Mouse (Mus musculus): ENCODE data around the gene Fuca1. TPM values are rescaled to one million over a fixed set of nuclear protein-coding genes. Genes with fewer than 3 reads are reported as not detected.

Gene Fuca1
- polyA plus RNA-seq, 1 experiment = 145 TPM

DNA sequence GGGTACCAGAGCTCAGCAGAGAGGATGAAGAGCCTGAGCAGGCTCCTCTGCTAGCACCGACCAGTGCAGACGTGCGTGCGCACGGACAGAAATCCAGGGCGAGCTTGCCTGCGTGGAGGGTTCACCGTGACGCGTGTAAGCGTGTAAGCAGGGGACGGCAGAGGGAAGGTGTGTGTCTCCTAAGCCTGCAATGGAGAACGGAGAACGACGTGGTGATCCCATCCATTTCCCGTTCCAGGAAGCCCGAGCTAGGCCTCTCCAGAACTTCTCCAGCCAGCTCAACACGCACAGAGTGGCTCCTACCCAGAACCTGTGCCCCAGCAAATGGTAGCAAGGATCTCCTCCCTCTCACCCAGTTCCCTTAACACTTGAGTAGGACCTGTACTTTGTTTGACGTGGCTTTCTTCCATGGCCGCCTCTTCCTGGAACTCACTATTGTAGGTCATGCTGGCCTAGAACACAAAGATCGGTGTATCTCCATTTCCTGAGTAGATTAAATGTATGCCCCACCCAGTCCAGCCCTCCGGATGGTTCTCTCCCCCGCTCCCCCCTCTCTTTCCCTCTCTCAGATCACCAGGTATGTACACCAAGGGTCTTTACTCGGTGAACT is 32.0 kb upstream of the Fuca1 start:
- 89% methylated on average over 24 of the region's 24 CpGs for WGBS

DNA sequence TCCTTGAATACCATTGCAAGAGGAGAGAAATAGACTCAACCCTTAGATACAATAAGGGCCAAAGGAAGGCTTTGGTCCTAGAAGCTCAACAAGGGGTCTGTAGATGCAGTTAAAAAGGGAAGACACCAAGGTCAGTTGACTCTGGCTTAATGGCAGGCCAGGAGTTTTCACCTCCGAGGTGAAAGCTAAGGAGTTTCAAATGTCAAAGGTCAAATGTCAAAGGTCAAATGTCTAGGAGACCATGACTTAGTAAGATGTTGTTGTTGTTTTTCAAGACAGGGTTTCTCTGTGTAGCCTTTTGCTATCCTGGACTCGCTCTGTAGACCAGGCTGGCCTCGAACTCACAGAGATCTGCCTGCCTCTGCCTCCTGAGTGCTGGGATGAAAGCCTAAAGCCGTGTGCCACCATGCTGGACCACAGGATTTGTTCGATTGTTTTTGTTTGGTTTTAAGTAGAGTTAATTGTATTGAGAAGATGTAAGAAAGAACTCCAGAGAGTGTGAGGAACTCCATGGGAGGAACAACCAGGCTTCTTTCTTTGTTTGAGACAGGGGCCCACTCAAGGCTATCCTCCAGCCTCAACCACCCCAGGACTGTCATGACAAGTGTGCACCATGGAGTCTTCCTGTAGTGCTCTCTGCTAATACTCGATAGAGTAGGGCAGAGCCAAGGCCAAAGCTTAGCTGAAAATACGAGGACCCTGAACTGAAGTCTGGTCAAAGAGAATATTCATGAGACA is 31.2 kb upstream of the Fuca1 start:
- DNase-seq (ENCODE audit: low read depth, low spot score) = no peak
- WGBS = 77% methylated on average over 7 of the region's 7 CpGs

More for the DNA sequence above, 32.0 kb upstream of the Fuca1 start:
- DNase-seq (ENCODE audit: low read depth, low spot score) = no peak

DNA sequence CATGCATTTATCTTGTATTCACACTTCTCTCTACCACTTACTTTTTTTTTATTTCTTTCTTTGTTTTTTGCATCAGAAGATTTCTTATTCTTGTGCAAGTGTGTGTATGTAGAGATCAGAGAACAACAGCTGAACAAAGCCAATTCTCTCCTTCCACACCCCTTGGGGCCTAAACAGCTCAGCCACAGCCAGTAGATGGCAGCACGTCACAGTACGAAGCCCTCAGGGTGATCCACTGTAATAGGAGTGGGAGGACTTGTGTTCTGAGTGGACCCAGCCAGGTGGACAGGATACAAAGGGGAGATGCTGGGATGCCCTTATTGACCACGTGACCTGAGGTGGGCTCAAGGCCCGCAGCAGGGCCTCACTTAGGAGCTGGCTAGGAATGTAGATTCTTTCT is 30.7 kb upstream of the Fuca1 start:
- DNase-seq (ENCODE audit: low read depth, low spot score) = peak; percentile 63
- WGBS = 2% methylated on average over 4 of the region's 4 CpGs

DNA sequence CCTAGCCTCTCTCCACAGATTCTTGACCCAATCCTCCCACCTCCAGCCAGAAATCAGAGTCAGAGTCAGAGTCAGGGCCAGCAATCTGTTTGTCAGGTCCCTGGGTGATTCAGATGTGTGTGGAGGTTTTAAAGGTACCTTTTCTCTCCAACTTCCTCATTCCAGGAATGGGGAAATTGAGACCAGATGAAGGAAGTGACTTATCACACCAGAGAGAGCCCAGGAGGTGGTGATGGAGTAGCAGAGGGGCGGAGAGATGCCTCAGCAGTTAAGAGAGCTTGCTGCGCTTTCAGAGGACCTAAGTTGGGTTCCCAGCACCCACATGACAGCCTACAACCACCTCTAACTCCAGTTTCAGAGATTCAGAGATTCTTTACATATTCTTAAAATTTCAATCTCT is 29.0 kb upstream of the Fuca1 start:
- 84% methylated on average over 2 of the region's 2 CpGs for WGBS
- no peak for DNase-seq (ENCODE audit: low read depth, low spot score)

DNA sequence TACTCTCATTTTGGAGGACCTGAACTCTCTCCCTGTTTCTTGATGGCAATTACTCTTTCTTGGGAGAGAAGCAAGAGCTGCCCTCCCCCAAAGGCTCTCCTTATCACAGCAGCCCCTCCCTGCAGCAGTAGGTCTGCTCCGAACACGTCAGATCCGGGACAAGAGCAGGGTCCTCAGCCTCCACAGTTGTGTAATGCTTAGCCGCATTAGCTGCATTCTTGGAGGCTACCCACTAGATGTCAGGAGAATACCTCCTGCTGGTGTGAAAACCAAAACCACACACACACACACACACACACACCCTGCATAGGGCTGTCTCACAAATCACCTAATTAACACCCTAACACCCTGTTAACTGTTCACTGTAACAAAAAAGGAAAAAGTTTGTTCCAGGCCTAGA is 27.7 kb upstream of the Fuca1 start:
- WGBS = 71% methylated on average over 4 of the region's 4 CpGs
- DNase-seq (ENCODE audit: low read depth, low spot score) = no peak

DNA sequence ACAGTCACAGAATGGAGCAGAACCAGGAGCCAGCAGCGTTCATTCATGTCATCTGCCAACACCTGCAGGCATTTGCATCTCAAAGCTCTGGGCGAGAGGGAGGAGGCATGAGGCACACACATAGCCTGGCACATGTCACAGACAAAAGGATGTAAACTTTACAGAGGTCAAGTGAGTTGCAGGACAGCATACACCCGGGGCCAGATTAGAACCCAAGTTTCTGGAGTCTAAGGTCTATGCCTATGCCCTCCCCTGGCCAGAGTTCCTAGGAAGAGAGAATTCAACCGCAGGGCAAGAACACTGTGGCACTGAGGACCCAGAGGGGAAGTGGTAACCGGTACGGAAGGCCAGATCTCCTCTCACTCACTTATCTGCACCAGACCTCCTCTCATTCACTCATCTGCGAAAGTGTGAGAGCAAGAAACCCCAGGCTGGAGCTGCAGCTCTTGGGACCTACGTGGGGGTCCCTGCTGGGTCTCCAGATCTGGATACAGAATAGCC is 25.4 kb upstream of the Fuca1 start, which contains the start of gene Cnr2:
Gene Cnr2 (plus strand): TSS at position 324 of the 501 bp plus-strand sequence.
- DNase-seq (ENCODE audit: low read depth, low spot score) = no peak
- 64% methylated on average over 8 of the region's 8 CpGs for WGBS

DNA sequence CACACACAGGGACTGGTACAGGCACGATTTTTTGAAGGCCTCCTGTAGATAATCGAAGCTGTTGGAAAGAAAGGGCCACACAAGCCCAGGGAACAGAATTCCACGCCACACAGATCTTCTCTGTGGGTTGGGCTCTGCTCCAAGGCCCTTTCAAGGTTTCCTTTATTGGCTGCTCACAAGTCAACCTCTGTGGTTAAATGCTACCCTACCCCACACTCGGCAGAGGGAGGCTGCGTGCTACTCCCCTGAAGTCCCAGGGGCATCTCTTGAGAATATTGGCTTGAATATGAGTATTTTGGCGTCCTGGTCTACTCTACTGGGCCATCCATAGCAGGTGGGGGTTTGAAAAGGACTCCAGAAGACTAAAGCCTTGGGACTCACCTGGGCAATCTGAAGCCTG is 24.4 kb upstream of the Fuca1 start:
- WGBS = 76% methylated on average over 6 of the region's 6 CpGs
- DNase-seq (ENCODE audit: low read depth, low spot score) = no peak

DNA sequence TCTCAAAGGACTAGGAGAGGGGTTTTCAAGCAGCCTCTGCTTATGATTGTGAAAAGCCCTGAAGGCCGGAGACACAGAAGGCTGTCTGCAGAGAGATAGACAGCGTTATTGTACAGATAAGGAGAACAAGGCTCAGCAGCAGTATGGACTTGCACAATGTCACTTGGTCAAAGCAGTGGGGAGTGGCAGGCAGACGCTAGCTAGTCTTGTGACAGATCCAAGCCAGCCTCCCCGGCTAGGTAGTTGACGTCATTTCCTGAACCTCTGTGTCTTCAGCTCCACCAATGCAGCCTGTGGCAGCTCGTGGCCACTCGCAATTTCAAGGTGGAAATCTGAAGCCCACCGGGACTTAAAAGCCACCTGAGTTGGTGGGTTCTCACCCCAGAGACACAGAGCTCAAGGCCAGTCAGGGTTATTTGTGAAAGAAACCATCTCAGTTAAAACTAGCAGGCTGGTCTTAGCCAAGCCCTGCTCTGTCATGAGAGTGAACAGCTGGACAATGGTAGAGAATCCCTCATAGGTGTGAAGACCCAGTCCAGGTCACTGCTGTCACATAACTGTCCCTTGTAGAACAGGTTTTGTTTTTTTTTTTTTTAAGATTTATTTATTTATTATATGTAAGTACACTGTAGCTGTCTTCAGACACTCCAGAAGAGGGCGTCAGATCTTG is 22.0 kb upstream of the Fuca1 start:
- DNase-seq (ENCODE audit: low read depth, low spot score) = no peak
- 26% methylated on average over 9 of the region's 9 CpGs for WGBS

DNA sequence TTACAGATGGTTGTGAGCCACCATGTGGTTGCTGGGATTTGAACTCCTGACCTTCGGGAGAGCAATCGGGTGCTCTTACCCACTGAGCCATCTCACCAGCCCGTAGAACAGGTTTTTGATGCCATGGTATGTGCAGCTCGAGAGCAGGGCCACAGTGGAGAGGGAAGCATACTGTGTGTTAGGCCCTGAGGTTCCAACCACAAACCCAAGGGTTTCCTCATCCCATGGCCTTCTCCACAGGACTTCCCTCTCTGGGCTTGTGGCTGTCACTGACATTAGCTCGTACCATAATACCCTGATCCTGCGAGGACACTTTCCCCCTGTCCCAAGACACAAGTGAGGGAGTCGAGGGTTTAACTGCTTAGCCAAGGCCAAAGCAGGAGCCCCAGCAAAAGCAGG is 21.5 kb upstream of the Fuca1 start:
- no peak for DNase-seq (ENCODE audit: low read depth, low spot score)
- 73% methylated on average over 7 of the region's 7 CpGs for WGBS

DNA sequence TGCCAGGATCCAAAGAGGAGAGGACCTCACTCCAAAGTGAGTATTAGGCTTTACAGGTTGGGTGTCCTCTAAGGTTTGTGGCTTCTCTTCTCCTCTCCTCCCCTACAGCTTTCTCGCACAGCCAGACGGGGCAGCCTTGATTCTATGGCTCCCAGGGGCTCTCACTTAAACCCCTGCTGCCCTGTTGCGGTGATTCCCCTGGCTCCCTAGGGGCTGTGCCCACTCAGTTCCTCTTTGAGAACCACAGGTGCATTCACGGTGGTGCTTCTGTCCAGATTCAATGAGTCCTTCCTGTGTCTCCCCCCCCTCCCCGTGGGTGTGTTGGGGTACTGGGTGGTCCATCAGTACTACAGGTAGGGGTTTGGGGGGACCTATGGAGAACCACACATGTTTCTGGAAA is 20.5 kb upstream of the Fuca1 start:
- DNase-seq (ENCODE audit: low read depth, low spot score) = no peak
- 80% methylated on average over 5 of the region's 5 CpGs for WGBS

DNA sequence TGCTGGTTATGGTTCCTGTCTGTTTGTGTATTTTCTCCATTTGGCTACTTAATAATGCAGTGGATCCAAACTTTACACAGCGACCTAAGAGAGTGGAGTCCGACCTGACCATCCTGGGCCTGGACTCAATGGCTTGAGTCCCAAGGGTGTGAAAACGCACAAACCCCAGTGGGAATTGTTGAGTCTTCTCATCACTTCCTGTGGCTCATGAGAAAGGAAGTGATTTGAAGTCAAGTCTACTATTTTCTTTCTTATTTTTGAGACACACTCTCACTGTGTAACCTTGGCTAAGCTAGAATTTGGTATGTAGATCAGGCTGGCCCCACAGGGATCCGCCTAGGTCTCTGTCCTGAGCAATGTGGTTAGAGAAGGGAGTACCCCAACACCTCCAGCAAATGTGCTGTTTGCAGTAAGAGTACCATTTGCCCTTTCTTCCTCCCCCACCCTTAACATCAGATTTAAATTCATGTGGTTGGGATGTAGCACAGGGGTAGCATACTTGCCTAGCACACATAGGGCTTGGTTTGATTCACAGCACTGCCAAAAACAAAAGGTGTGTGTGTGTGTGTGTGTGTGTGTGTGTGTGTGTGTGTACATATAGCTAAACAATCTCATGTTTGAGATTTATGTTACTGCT is 17.8 kb upstream of the Fuca1 start:
- WGBS = 83% methylated on average over 4 of the region's 4 CpGs
- DNase-seq (ENCODE audit: low read depth, low spot score) = no peak

DNA sequence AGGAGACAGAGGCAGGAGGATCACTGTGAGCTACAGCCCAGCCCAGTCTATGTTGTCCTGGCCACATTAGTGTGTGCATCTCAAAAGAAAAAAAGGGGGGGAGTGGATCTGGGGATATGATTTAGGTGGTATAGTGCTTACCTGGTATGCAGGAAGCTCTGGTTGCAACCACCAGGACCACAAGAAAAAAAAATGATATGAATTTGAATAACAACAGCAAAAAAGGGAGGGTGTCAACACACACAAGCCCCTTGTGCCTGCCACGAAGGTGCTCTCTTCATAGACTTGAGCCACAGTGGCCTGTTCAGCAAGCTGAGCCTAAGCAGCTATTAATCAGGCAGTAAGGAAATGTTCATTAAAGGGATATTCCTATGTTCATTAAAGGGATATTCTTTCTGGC is 15.7 kb upstream of the Fuca1 start:
- DNase-seq (ENCODE audit: low read depth, low spot score) = no peak
- WGBS = 50% methylated on average over 1 of the region's 1 CpGs

DNA sequence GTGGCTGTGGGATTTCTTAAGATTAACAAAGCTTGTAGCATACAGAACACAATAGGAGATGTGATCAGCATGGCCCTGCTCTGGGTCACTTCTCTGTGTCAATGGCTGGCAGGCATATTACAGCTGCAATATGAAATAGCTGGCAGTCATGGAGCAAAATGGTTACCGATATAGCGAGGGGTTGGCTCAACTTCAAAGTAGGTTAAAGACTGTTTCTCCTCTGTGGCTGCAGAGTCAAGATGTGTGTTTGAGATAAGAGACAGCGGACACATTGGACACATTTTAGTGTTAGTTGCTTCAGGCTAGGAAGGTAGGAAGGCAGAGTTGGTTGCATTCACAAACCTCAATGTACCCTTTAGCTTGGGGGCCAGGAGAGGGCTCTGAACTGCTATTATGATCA is 13.9 kb upstream of the Fuca1 start:
- no peak for DNase-seq (ENCODE audit: low read depth, low spot score)
- WGBS = 76% methylated on average over 3 of the region's 3 CpGs

DNA sequence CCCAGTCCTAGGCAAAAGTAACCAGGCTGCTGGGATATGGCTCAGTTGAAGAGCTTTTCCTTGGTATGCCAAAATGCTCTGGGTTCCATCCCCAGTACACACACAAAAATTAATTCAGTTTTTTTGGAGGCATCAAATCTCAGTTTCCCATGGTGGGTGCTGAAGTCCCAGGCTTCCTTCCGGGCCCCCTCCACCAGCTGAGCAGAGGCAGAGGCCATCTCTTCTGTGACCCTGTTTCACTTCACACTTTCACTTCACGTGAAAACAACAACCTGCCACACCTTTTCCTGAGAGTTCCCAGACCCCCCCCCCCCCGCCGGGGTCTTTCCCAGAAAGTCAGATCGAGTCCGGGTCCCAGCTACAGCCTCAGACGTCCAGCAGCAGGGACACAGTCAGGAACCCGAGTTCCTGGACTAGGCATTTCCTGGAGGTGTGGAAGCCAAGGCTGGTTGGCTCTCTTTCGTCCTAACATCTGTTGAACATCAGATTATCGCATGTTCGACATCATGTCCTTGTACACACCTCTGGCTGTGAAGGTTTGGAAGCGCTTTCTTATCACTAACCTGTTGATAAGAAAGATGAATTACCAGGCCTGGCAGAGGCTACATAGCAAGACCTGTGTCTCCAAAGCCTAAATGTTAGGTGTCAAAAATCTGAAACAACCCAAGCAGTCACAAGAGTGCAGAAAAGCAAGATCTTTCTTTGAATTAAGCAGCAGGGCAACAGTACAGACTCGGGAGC is 11.0 kb upstream of the Fuca1 start:
- 43% methylated on average over 13 of the region's 13 CpGs for WGBS
- DNase-seq (ENCODE audit: low read depth, low spot score) = no peak

DNA sequence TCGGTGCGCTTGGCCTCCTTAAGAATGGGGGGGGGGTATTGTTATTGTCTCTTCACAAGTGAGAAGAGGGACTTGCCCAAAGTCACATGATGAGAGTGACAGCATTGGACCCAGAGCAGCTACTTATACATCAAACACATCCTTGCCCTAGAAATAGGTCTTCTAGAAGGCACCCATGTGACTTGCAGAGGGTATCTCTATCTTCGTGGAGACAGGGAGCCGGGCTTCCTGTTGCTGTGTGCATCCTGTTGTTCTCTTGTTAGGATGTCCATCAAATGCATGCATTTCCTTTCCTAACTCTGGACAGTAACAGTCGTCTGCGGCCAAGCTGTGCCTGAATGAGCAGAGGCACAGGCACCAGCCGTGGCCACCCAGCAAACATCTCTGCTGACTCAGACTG is 9.0 kb upstream of the Fuca1 start:
- 73% methylated on average over 7 of the region's 7 CpGs for WGBS
- DNase-seq (ENCODE audit: low read depth, low spot score) = no peak

DNA sequence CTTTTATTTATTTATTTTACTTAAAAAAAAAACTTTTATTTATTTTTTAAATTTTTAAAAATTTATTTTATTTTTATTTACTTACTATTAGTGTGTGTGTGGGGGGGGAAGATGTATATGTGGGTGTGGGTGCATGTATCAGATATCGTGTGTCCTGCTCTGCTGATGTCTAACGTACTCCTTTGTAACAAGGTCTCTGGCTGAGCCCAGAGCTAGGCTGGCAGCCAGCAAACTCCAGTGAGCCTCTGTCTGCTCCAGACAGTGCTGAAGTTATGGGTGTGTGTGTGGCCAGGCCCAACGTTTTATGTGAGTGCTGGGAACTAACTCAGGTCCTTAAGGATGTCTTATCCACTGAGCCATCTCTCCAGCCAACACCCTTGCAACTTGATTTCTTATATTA is 8.4 kb upstream of the Fuca1 start:
- WGBS = 52% methylated on average over 3 of the region's 3 CpGs
- DNase-seq (ENCODE audit: low read depth, low spot score) = no peak

DNA sequence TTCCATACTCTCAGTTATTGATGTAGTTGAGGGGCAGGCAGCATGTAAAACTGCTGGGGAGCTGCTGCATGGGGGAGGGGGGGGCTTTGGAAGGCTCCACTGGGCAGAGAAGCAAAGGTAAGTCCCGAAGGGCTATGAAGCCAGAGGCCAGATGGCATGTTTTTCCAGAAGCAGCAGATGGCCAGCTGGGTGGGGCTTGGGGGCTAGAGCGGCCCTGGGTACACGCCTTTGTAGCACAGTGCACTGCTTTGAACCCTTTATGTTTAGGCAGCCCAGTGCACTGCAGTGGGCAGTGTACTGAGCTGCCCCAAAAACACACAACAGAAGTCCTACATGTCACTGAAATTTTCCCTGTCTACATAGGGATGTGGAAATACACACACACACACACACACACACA is 7.7 kb upstream of the Fuca1 start:
- no peak for DNase-seq (ENCODE audit: low read depth, low spot score)
- WGBS = 21% methylated on average over 3 of the region's 3 CpGs

DNA sequence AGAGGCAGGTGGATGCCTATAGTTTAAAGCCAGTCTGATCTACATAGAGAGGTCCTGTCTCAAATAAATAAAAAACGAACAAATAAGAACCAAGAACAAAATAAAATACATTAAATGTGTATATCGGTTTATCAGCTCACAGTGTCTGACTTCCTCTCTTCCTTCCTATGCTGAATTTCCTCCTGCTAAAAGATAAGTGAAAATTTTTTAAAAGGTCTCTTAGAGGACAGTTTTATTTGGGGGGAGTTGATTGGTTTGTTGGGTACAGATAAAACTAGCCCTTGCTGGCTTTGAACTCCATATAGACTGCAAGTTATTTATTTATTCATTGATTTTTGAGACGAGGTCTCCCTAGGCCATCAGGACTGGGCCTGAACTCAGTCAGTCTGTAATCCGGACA is 7.1 kb upstream of the Fuca1 start:
- WGBS = 76% methylated on average over 4 of the region's 4 CpGs
- DNase-seq (ENCODE audit: low read depth, low spot score) = no peak

DNA sequence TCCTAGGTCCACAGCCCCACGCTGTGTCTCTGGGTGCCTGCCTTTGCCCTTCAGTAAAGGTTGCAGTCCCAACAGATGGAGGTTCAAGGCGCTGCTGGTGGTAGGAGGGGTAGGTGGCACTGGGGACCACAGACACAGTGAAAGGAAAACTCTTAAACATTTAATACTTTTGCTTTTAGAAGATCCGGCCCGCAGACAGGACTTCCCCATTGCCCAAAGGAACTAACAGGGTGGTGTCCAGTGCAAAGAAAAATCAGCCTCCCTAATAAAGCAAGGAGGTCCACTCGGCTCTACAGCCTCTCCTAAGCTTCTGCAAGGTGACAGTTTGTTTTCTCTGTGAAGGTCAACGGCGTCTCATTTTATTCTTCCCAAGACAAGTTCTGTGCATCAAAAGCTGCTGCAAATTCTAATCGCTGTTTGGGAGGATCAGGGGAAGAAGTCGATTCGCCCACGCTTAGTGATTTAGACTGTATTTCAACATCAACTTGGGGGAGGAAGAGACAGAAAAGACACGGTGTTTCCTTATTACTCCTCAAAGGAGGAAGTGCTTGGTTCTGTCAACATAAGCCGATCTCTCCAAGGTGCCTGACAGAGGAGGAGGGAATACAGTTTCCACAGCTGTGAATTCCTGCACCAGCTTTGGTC is 1.8 kb upstream of the Fuca1 start:
- 29% methylated on average over 13 of the region's 13 CpGs for WGBS
- peak; percentile 69 for DNase-seq (ENCODE audit: low read depth, low spot score)

Measured in large intestine, adult 2 months (tissue).